Mouse (Mus musculus) heart, adult 9 months (tissue): ENCODE measurements at regions not wholly inside any gene's neighbourhood (a gene's known extent, or its start where the extent isn't known, plus 50 kb on each side); places are given as distances from the start of the nearest gene placed in this dataset.

Experiments
- DNase-seq, 2 experiments: peaks; one replicate each; pipeline ENCODE4 v3.0.0; 2022; ENCODE audit warnings: low spot score in 2 of 2

DNA sequence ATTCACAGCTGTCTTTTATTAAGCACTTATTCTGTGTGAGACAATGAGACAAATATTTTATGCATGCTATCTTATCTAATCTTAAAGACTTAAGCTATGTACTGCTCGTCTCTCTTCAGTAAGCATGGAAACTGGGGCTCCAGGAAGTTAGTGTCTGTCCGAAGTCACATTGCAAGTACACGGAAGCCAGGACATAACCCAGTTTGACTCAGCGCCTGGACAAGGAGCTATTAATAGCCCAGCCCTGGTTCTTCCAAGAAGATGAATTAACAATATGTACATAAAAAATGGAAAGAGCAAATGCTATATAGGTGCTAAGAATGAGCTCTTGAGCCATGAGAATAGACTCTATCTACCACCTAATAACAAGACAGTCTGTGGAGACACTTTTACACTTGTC is 85.2 kb upstream of the Col24a1 start:
- peak; percentile 5 to 7 for DNase-seq

DNA sequence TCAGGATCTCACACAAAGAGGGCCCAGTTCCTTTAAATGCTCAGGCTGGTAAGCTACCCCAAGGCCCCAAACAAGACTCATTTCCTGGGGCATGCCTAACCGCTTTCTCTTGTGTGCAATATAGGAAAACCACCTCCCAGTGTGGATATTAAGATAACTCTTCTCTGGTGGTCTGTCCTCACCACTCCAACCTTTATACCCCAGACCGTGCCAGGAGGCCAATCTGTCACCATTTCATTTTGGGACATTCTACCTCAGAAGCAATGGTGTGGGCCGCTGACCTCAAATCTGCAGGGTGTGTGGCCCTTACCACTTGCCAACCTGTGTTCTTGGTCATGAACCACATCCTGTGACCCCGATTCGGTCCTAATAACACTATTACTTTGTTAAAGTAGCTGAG is 82.1 kb upstream of the Col24a1 start:
- no peak for DNase-seq

DNA sequence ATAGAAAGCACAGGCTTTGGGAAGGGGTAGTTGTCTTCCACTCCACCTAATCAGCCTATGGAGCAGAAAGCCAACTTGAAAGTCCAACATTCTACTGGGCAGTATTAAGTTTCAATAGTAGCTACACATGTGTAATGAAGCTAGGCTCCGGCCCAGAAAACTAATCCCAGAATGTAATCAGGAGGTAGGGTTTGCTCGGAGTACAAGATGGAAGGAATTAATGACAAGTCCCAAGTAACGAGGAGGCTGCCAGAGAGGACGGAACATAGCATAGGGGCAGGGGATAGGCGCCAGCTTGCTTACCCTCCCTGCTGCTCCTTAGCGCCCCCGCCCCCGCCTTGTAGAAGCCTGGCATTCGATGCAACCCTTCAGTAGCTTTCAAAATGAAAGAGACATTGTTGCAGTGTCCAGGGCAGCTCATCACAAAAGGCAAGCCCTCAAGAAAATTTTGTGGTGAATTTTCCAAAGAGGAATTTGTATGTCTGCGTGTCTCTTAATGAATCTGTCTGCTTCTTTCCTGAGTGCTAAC is 75.2 kb upstream of the Col24a1 start:
- no peak for DNase-seq

DNA sequence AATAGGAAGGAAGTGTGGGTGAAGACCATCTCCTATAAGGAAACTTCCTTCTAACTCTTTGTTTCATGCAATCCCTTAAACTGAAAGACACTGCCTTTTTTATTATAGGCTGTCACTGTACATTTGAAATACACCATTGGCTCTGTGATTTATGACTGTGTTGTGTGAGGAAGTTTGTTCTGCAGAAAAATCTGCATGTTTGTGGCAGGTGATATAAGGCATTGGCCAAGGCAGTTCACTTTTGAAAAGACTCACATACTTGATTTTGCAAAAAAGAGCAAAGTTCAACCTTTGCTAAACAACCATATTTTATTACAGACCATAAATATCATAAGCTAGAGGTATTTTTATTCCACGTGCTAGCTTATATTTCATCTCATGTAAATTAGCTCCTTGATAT is 69.3 kb upstream of the Col24a1 start:
- no peak for DNase-seq

DNA sequence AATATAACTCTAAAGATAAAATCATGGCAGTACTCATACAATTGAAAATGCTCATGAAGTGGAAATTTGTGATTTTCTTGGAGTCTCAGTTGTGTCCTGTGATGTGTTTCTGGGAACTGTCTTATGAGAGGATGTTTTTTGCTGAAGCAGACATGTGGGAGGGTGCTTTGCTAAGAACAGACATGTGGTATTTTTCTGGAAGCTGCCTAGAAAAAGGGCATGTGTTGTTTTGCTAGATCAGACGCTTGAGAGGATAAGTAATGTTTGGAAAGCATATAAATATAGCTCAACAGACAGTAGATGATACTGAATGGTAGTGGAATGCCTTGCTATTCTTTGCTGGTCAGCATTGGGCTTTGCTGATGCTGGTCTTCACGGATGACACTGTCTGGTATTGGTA is 68.2 kb upstream of the Col24a1 start:
- no peak for DNase-seq

DNA sequence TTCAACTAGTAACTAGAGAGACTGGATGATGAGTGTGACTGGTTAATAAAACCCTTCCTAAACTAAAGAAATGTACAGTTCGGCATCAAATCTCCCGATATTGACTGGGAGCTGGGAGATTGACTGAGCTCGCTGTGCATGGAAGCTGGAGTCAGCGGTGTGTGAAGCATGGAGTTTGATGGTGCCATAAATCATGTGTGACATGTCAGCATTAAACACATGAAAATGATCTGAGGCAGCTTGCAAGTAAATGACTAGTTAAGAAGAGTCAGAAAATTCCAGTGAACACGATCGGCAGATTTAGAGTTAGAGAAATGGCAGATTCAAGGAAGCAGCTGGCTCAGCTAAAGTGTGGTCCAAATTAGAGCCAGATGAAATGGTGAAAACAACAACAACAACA is 61.6 kb upstream of the Col24a1 start:
- DNase-seq: no peak

DNA sequence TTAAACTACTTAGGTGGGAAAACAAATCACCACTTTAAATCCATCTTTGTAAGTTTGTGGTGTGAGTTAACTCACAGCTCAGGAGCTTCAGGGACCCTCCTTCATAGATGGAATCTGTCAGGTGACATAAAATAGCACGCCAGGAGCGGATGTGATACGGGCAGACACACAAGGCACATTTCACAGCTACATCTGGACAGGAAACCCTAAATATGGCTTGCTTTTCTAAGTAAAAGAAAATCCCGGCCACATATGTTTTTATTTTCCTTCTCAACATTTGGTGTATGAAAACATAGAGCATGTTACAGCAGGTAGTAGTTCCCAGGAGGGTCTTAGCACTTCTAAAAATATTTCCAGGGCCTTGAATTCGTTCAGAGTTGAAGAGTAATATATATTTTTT is 50.1 kb upstream of the Col24a1 start:
- no peak for DNase-seq
